Mouse (Mus musculus): ENCODE measurements around the gene Stk32b.

Gene Stk32b

DNA sequence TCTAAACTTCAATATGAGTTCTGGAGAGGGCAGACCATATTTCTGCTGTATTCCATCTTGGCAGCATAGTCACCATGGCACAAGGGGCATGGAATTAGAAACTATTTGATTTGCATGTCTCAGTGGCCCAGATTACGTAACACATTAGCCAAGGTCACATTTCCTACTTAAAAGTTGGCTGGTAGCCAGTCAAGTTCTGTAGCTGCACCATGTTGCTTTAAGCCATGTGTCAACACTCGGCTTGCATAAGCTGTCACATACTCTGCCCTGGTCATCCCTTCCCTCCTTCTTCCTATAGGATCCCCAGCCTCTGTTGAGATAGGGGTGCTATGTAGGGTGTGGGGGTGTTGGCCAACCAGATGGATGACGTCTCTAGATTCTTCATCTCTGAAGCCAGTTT lies 196.5 kb downstream of the Stk32b start:
- no peak for DNase-seq (ENCODE audit: low read depth, low spot score)

GRCm38 (mm10) chr5:37512479-37512878 lies 204.5 kb downstream of the Stk32b start:
- DNase-seq (ENCODE audit: low read depth, low spot score), result no peak

GRCm38 (mm10) chr5:37506880-37507519 lies 210.0 kb downstream of the Stk32b start:
- DNase-seq (ENCODE audit: low read depth, low spot score), result no peak

DNA sequence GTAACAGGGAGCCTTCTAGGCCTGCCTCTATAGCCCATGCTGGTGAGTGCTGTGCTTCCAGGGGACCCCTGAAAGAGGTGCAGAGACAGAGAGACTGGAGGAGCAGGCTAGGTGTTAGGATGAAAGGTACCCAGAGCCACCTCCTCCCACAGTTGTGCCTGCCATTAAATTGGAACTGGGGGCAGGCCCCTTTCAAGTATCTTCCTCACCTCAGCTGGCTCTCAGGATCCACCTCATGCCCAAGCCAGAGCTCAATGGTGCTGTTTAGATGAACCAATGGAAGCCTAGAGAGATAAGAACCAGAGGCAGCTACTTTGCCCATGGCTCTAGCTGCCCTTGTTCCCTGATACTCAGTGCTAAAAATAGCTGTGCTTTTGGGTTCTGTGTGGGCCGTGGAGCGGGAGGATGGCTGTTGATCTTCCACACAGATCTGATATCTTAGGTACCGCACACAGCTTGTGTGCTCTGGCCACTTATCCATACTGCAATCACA lies 221.9 kb downstream of the Stk32b start:
- DNase-seq (ENCODE audit: low read depth, low spot score), result no peak

GRCm38 (mm10) chr5:37472025-37472608 lies 244.9 kb downstream of the Stk32b start:
- no peak for DNase-seq (ENCODE audit: low read depth, low spot score)

DNA sequence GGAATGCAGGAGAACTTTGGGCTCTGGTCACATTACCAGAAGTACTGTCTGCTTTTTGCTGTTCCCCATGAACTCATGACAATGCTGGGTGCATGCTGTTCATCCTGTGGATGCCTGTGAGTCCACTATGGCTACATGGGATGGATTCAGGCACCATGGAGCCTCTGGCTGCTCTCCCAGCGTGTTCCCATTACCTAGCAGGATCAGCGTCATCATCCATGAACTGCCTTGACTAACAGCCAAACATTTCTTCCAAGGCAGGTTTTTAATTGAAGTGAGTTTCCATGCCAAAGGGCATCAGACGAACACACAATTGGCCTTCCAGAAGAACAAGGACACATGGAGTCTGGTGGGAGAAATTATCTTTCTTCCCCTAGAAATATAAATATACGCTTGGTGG lies 245.4 kb downstream of the Stk32b start:
- no peak for DNase-seq (ENCODE audit: low read depth, low spot score)

DNA sequence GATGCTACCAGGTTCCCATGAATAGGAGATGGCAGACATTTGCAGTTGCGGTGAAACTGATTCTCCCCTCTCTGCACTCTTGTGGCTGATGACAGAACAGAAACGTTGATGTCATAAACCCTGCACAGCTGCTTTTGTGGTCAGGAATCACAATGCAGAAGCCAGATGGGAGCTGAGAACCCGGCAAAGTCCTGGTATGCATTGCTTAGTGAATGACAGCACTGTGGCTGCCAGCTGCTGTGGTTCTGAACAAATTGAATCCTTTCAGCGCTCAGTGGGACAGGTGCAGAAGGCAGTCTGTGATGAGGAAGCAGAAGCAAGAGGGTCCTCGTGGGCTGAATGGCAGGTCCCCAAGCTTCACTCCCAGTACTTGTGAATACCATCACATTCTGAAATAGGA lies 247.9 kb downstream of the Stk32b start:
- no peak for DNase-seq (ENCODE audit: low read depth, low spot score)

GRCm38 (mm10) chr5:37467646-37468045 lies 249.3 kb downstream of the Stk32b start:
- no peak for DNase-seq (ENCODE audit: low read depth, low spot score)

DNA sequence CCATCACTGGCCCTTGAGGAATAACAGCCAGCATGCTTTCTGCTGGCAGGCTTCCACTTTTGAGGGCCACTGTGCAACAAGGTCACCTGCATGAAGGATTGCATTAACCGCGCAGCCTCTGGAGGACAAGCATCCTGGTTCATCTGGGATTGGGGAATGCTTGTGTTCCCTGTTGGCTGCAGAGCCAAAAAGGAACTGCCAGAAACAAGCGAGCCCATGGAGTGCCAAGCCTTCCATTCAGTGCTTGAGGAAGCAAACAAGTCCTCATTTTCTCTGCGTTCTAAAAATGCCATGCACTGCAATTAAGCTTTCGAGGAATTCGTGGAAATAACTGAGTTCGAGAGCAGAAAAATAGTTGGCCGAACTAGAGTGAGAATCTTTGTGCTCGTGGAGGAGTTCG lies 251.5 kb downstream of the Stk32b start:
- no peak for DNase-seq (ENCODE audit: low read depth, low spot score)

- DNase-seq (ENCODE audit: low read depth, low spot score), result no peak
Observed at GRCm38 (mm10) chr5:37458236-37458635, 258.7 kb downstream of the Stk32b start.

DNA sequence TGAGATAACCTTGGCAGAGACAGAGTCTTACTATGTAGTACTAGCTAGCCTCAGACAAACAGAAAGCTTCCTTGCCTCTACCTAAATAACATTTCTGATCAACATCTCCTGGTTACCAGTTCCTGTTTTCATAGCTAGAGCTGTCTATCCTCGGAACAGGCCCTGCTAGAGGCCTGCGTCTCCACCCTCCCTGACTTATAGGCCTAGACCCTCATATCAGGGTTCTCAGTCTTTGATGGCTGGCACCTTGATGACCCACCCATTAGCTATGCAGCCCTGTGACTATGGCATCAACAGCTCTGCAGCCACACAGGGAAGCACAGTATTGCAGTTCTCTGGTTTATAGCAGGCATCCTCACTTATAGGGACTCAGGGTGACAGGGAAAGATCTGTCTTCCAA lies 259.1 kb downstream of the Stk32b start:
- no peak for DNase-seq (ENCODE audit: low read depth, low spot score)

- DNase-seq (ENCODE audit: low read depth, low spot score), result no peak
Observed at GRCm38 (mm10) chr5:37457191-37457590, 259.8 kb downstream of the Stk32b start.

GRCm38 (mm10) chr5:37456590-37456989 lies 260.4 kb downstream of the Stk32b start:
- DNase-seq (ENCODE audit: low read depth, low spot score), result no peak

GRCm38 (mm10) chr5:37447546-37447945 lies 269.4 kb downstream of the Stk32b start:
- no peak for DNase-seq (ENCODE audit: low read depth, low spot score)

DNA sequence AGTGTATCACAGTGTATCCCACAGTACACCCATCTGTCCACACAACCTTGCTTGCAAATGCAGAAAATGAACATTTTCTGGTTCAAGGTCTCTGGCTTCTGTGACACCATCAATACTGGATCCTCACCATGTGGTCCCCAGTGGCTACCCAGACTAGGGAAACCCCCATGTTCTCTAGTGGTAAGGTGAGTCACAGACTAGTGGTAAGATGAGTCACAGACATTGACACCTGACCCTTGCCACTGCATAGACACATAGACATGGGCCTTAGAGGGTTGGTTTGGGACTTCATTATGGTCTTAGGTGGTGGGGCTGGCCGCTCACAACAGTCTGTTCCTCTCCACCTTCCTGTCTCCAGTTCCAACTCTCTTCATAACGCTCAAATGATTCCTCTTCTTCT lies 274.2 kb downstream of the Stk32b start:
- no peak for DNase-seq (ENCODE audit: low read depth, low spot score)

GRCm38 (mm10) chr5:37435417-37435816 lies 281.6 kb downstream of the Stk32b start:
- no peak for DNase-seq (ENCODE audit: low read depth, low spot score)

GRCm38 (mm10) chr5:37427210-37427609 lies 289.8 kb downstream of the Stk32b start:
- no peak for DNase-seq (ENCODE audit: low read depth, low spot score)

DNA sequence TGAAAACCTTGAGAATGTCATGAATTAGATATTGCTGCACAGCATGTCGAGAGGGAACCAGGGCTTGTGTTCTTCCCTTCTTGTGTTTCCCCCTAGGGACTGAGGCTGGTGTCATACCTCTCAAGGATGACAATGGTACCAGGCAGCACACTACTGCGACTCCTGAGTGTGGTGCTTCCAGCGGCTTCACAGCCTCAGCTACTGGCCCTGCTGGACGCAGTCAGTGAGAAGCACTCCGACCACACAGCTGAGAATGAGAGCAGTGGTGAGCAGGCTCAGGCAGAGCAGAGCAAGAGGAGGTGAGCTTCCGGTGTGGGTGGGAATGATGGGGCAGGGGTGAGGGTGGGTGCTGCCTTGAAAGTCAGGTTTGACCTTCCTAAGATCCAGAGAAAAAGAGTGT lies 297.9 kb downstream of the Stk32b start:
- DNase-seq (ENCODE audit: low read depth, low spot score), result no peak

Measured in CD4-positive helper T cell, adult 2 months (primary cell).